Mouse (Mus musculus) hematopoietic stem cell, adult 5-6 weeks (primary cell): ENCODE data around the gene Wiz. TPM values are rescaled to one million over a fixed set of nuclear protein-coding genes. Genes with fewer than 3 reads are reported as not detected.

Source experiments
- ATAC-seq, 2 experiments: fragments of 125-278 bp in 1 of 2; replicated peaks in 1 of 2; 2 replicates each; pipeline ENCODE4 v1.8.0; 2016 to 2017; ENCODE audit warnings: inconsistent platforms in 2 of 2, mild to moderate bottlenecking in 2 of 2, moderate number of reproducible peaks in 2 of 2, low read depth in 1 of 2, moderate TSS enrichment in 1 of 2; ENCODE audit not compliant: low FRiP score in 2 of 2, poor library complexity in 2 of 2, severe bottlenecking in 2 of 2, insufficient read depth in 1 of 2, low TSS enrichment in 1 of 2
- total RNA-seq: library from RNA; stranded (forward); fragments of 172-1452, 232-1000 nt; gene quantifications from 2 replicates; pipeline ENCODE4 v1.2.3, GENCODE M21; 2017

The Wiz gene
- 7.1 and 8.1 TPM in 2 replicates for total RNA-seq

DNA sequence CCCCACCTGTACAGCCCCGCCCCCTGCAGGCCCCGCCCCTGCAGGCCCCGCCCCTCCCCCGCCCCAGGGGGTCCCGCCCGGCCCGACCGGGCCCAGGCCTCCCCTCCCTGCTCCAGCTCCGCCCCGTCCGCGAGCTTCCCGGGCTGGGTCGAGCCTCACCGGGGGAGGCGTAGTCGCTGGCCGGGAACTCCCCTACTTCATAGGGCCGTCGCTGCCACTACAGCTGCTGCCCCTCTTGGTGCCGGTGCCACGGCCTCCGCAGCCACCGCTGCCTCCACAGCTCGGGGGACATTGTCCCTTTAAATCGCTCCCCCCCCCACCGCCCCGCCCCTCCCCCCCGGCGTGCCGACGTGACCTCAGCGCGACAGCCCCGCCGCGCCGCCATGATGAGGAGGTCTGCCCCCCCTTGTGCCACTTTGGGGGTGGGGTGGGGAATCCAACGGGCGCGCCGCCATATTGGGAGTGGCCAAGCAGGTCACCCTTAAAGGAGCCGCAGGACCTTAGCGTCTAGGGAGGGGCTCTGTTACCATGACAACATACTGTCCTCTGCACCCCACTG is at the start of gene Wiz:
TSS of gene Wiz (minus strand) at position 339 of the 559 bp plus-strand sequence.
- peak; percentile 76 to 80 for ATAC-seq

DNA sequence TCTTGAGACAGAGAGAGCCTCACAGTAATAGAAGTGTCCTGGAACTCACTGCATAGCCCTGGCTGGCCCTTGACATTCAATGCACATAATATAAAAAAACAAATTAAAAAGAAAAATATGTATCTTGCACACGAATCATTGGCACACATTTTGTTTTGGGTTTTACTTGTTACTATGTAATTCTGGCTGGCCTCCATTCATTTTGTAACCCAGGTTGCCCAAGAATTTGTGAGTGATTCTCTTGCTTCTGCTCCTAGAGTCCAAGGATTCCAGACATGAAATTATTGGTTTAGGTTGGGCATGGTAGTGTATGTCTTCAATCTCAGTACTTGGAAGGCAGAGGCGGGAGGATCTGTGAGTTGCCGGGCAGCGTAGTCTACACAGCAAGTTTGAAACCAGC is 47.9 kb upstream of the Wiz start:
- no peak for ATAC-seq

DNA sequence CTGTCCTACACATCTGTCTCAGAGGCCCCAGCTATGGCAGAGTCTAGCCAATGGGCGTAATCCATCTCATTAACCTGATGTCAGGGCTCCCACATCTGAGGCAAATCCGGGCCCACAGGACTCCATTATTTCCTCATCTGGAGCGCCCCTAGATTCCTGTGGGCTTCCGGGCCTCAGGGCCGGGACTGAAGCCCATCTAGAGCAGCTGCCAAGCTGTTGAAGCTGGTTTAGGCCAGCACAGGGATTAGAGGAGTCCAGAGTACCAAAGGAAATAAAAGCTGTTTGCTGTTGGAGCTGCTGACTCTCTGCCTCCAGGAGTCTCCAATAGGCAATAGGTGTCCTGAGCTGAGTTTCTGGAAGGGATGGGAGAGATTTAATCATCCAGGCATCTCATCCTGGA is 45.9 kb upstream of the Wiz start:
- ATAC-seq = no peak

DNA sequence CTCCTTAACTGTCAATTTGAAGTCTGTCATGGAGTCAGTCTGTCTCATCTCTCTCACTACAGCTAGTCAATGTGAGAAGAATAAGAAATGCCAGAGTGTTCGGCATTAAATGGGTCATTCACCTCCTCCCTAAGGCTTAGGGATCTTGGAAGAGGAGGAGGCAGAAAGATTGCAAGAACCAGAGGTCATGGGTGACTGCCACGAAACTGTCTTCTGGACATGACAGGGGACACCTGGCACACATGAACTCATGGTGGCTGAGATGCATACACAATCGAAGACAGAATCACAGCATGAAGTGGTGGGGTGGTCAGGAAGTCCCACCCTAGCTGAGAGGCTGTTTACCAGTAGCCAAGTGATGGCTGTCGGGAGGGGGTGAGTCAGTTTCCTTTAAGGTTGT is 45.1 kb upstream of the Wiz start:
- ATAC-seq = no peak

DNA sequence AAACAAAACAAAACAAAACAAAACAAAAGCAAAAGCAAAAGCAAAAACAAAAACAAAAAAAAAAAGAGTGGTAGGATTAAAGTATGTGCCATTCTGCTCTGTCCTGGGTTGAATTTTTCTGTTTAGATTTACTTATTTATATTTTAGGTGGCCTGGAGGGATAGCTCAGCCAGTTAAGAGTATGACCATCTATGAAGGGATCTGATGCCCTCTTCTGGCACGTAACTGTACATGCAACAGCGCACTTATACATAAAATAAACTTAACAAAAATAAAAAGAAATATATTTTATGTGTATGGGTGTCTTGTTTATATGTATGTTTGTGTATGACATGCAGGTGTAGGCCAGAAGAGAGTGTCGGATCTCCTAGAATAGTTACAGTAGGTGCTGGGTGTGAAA is 42.7 kb upstream of the Wiz start:
- ATAC-seq = peak; percentile 62 to 80; a peak in 2 of 4 replicates

DNA sequence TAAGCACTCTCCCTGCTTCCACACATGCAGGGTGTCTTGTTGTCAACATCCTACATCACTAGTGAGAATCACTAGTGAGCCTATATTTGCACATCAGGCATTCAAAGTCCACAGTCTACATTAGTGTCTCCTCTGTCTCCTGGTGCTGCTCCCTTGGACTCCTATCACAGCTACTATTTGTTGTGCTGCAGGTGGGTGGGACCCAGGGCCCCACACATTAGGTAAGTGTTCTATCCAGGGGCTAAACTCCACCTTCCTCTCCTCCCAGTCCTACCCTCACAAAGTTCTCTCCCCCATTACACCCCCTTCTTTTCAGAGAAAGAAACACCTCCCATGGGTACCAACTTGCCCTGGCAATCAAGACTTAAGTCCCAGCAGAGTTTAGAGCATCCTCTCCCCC is 37.4 kb upstream of the Wiz start:
- ATAC-seq = no peak

DNA sequence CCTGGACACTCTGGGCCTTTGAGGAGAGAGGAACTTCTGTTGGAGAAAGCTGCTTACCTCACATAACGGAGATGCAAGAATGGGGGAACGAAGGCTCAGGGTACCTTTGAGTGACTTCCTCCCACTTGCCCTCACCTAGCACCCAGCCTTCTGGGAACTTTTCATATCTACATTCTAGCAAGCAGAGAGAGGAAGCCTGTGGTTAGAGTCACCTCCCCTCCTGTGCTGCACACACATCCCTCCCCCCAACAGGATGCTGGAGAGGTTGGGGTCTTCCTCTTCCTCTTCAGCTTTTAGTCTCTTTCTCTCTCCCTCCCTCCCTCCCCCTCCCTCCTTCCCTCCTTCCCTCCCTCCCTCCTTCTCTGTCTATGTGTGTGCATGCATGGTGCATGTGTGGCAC is 34.8 kb upstream of the Wiz start, which contains the start of gene Pglyrp2:
TSS of gene Pglyrp2 (minus strand) at position 134 of the 400 bp plus-strand sequence.
- peak; percentile 91 to 94 for ATAC-seq

DNA sequence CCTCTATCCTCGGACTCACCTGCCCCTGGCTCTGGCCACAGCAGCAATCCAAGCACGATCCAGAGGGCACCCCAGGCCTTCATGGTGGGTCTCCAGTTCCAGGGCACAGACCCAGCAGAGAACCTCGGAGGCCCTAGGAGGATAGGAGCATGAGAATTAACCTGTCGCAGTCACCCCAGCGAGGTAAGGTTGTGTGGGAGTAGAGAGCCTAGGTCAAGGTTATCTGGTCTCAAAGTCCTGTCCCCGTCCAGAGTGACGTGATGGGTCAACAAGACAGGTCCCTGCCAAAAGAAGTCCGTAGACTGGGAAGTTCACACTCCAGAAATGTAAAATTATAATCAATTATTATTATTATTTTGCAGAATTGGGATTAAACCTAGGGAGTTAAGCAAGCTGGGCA is 31.5 kb upstream of the Wiz start:
- no peak for ATAC-seq

DNA sequence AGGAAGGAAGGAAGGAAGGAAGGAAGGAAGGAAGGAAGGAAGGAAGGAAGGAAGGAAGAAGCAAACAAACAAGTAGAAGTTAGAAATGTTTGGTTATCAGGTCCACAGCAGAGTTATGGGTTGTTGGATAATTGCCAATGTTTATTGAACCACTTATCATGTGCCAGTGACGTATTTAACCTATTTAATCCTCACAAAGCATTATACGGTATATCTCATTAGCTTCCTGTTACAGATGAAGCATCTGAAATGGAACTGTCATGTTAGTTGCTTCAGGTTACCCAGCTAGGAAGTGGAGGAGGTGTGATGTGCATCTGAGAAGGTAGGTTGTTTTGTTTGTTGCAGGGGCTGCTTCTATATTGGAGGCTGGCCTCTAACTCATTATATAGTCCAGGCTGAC is 30.8 kb upstream of the Wiz start:
- ATAC-seq = no peak

DNA sequence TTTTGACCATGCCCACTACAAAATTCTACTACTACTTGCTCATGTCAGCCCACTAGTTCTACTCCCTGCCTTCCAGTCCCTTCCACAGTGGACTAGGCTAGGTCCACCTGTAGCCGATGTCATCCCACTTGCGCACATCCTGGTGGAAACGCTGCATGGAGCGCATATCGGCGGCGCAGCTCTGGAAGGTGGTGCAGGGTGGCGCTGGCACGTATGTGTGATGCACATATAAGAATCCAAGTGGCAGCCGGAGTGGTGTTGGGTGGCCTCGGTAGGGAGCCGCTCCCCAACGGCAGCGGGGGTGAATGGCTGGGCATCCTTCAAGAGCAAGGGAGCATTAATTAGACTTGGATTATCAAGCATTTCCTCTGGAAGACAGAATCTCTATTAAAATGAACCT is 27.5 kb upstream of the Wiz start:
- ATAC-seq = no peak

DNA sequence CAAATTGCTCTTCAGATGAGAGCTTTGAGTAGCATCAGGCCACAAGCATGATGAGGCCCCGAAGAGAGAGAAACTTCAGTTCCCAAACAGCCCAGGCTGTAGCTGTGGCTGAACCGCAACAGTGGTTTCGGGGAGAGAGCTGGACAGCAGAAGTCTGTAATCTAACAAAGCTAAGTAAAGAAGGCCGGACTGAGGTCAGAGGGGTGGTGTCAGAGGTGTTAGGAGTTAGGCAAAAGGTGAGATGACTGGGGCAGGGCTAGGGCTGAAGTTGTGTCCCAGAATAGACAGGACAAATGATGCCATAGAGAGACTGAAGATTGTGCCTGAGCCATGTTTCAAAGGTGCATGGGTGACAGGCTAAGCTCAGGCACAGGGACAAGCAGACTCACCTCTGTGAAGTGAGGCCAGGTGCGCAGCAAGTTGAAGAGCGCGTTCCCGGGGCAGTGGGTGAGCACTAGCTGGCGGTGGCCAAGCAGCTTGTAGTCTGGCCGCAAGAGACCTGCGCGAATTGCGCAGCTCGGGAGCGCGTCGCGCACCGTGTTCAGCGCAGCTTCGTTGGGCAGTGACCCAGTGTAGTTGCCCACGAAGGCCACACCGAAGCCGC is 26.3 kb upstream of the Wiz start:
- no peak for ATAC-seq

DNA sequence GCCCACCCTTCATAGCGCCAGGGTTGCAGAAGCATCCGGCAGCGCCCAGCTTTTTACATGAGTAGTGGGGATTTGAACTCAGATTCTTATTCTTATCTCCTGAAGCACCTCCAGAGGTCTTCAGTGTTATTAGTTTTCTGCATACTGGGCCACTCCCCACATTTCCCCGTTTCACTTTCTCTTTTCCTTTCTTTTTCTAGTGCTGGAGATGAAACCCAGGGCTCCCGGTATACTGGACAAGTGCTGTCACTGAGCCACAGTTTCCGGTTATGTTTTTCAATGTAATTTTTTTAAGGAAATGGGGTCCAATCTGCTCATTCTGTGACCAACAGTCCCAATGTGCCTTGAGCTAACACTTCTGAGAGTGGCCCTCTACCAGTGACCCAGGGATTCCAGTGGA is 22.7 kb upstream of the Wiz start:
- ATAC-seq = no peak

DNA sequence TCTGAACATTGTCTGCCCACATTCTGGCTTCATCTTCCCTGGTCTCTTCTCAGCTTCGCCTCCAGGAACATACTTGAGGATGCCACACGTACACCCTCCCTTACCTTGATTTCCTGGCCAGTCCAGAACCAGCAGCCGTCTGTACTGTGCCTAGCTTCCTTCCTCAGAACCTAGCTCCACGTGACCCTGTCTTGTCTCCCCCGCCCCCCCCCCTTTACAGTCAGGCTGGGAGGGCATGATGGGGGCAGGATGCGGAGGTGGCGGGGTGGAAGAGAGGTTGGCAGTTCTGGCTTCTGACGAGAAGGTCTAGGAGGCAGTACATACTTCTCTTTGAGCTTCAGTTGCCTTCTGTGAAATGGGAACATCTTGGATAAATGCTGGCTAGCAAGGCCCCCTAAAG is 14.2 kb upstream of the Wiz start, which contains the start of gene Rasal3:
TSS of gene Rasal3 (minus strand) at position 167 of the 400 bp plus-strand sequence.
- peak; percentile 68 to 80 for ATAC-seq

DNA sequence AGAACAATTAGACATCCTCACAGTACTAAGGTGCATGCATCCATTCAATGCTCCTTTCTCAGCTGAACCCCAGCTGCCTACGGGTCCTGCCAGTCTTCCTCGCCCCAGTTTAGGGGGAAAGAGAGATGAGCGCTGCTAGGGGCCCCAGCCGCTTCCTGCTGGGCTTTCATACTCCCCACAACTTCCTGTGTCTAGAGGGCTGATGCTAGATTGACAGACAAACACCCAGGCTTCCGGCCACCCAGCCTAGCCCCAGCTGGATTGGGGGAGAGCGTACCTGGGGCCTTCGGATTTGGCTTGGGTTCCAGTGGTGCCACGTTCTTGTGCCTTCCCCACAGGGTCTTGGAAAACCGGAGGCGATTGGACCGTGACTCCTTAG is 13.5 kb upstream of the Wiz start:
- ATAC-seq = peak; percentile 77 to 86

DNA sequence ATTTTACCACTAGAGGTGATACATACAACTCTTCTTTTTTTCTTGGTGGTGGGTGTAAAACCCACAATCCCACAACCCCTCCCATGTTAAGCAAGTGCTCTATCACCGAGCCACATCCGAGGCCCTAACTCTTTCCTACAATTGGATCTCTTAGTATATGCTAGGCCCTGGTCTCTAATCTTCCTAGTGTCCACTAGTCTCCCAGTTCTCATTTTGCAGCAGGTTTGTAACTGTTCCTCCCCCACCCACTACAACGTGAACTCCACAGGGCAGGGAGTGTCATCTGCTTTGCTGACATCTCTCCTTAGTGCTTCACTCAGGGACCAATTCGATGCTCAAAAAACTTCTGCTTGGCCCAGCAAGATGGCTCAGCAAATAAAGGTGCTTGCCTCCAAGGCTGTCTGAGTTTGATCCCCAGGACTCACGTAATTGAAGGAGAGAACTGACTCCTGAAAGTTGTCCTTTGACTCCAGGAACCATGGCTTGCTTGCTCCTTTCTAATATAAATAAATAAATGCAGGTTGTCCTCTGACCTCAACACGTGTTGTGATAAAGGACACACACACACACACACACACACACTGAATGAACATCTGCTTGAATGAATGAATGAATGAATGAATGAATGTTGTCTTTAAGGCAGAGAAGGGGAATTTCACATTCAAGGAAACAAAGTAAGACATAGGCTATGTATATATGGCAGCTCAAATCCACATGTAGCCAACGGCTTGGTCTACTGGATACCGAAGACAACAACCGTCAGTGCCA is 13.0 kb upstream of the Wiz start:
- ATAC-seq = no peak

DNA sequence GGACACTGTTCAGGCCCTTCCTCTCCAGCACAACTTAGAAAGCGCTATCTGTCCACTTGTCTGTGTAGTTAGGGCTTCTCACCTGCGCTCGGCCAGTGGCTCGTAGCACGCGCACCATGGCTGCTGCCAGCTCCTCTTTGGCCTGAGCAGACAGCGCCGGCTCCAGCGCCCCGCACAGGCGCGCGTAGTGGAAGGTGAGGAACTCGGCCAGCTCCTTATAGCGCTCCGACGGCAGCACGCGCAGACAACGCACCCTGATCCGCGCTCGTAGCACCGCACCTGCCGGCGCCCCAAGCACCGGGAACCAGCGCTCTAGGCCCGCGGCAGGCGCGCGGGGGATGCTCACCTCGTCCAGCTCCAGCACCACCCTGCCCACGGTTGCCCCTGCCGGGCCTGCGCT is 7.0 kb upstream of the Wiz start:
- no peak for ATAC-seq

DNA sequence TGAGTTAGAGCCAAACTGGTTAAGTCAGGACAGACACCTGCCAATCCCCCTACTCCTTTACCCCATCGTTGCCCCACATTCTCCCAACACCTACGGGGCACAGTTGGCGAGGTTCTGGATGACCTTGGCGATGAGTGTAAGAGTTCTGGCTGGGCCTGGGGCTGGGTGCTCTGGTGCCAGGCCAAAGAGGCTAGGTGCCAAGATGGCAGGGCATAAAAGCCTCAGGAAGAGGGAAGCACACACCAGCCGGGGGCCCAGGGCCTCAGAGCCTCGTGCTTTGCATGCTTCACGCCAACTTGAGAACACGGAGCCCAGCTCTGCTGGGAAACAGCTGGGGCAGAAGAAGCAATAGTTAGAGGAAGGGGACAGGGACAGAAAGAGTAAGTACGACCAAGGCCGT is 4.7 kb upstream of the Wiz start:
- ATAC-seq = no peak

DNA sequence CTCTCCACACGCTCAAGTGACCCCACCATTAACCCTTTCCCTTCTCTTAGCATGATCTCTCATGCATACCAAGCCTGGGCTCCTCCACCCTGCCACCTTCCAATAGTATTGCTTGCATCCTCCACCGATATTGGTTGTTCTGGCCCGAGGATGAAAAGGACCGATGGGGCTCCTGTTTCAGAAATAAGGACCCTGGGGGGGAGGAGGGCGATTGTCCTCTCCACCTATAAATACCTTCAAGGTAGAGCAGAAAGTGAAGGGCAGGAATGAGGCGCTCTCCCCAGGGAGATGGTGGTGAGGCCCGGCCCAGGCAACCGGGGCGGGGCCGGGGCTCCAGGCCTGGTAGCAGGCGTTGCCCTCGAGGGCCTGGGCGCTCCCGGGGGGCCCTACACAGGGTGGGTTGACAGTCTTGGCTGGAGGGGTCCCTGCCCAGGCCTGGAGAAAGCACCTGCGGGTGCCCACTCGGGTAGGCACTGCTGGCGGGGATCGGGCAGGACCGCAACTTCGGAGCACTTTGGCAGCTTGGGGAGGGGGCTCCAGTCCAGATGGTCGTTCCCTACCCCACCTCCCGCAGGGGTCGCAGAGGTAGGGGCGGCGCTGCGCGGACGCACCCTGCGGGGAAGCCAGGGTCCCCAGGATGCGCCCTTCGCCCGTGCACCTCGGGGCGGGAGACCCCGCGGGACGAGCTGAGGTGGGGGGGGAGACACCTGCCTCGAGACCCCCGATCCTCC is 704 bp downstream of the Wiz start:
- ATAC-seq = no peak
